Mouse (Mus musculus) layer of hippocampus, postnatal 25 days (tissue): ENCODE measurements around the gene Fap. TPM values are rescaled to one million over a fixed set of nuclear protein-coding genes. Genes with fewer than 3 reads are reported as not detected.

Experiments
- DNase-seq, 2 experiments: peaks; one replicate each; pipeline ENCODE4 v3.0.0; 2022; ENCODE audit warnings: mixed read lengths in 2 of 2, low spot score in 1 of 2; ENCODE audit errors: extremely low spot score in 1 of 2
- total RNA-seq, 2 experiments: library from RNA; stranded (reverse); gene quantifications; 2 replicates each; pipeline ENCODE4 v1.2.3; 2021

Fap gene
- total RNA-seq, 2 experiments from 2014 or later, result 0.70 to 0.96 TPM

DNA sequence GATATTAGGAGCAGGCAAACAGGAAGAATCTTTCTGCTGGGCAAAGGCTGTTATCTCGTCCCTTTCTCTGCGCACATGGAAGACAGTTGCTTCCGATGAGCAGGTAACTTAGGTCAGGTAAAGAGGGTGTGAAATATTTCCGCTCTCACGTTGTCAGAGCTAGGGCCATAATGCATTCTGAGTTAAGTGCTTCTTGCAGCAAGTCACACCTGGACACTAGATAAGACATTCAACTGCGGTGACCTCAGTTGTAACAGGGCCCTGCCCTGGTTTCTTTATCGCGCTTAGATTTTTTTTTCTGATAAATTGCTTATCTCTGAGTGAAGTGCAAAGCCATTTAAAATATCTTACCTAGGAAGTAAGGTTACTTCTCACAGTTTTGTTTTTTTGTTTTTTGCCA is 38.4 kb downstream of the Fap start:
- DNase-seq, result no peak

DNA sequence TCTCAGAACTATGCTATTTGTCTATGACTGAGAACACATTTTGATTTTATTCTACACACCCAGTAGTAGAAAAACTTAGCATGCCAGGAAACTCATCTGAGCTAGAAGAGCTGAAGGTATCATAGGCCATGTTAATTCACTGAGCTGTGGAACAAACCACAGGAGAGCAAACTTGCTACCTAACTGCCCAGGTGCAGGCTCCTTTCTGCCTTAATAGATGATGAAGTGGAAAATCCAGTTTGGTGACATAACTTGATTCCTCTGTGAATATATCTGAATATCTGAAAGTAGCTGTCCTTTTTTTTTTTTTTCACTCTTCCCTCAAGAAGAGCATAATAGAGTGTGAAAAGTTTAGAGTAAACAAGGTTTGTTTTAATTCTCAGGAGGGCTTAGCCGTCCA is 42.8 kb downstream of the Fap start:
- DNase-seq, result no peak

DNA sequence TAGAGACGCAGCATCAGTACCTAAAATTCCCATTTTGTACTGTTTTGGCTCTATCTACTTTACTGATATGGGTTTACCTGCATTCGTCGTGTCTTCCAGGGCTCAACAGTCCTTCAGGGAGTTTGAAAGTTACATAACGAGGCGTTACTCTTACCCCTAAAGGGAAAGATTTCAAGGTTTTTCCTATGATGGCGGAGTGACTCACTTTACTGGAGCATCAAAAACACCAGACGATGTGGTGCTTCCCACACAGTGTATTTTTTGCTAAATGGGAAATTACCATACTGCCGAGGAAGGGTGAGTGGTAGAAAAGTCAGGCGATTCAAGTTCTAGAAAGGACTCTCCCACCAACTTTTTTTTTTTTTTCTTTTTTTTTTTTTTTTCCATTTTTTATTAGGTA is 47.5 kb downstream of the Fap start:
- DNase-seq, result no peak

DNA sequence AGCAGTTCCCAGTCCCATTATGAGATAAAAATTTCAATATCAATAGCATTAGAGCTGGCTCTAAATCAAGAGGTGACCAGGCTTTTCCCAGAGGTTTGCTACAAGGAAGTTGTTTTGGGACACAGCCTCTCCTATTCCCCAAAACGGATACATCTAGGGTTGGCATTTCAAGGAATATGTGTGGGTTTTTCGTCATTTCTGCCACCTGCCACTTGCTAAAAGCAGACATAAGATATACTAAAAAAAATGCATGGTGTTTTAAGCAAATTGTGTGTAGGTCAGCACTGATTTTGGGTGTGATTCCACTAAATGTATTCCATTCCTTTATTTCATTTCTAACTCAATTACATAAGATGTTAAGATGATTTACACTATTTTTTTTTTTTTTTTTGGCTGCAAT is 56.1 kb downstream of the Fap start:
- no peak for DNase-seq

DNA sequence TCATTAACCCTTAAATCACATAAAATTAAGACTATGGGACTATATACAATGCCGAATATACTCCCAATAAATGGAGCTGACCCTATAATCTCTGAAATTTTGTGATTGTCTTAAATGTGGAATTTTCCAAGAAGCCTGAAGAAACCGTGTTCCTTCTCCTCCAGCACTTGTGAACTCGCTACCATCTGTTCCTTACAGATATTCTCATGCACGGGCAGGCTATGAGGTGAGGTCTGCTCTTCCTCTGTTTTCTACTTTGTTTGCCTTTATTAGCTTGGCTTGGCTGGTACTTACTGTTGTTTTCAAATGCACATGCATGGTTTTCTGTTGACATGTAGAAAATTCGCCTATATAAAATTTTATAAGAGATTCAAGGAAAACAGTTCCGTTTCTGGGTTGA is 59.4 kb downstream of the Fap start:
- no peak for DNase-seq

DNA sequence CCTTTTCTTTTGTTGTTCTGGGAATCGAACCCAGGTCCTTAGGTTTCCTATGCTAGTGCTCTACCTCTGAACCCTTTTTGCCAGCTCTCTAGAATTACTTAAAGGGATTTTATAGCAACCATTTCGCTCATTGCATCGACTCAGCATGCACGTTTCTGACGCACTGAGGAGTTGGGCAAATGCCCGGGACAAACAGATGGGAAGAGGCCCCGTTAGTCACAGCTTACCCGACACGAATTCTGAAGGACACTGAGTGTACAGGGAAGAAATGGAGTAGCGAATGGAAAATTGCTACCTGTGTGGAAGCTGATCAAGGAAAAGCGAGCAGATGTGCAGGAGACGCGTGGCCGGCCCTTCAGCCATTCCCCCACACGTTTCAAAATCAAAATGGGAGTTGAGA is 60.4 kb downstream of the Fap start:
- peak in 1 of 2 experiments; percentile 49 for DNase-seq

DNA sequence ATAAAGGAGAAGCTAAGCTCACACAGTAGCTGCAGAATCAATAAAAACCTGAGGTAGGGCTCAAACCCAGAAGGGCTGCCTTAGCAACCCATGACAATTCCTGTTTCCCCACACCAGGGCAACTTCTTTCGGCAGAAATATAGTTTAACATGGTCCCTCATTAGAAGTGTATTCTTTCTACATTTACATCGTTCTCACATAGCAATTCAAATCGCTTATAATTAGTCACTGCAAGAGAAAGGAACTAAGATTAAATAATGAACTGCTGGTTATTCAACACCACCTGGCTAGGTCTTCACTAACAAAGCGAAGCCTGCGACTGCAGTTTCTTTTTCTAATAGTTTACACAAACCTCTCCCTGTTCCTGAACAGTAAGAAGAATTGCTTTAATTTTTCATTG is 66.7 kb downstream of the Fap start:
- no peak for DNase-seq

DNA sequence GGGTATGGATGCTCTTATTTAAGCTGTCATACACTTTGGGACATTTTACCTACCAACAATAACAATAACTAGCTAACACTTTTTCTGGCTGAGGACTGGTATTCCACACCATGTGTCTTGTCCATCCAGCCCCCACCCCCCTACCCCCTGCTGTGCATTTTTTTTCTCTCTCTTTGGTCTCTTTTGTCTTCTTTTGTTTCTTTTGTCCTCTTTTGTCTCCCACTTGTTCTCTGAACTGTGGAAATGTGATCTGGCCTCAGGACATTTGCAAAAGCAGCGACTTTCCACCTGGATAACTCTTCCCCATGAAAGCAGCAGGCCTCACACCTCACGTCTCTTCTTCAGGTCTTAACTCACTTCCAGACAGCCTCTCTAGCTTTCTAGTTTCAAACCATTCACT is 67.4 kb downstream of the Fap start:
- DNase-seq, result no peak

DNA sequence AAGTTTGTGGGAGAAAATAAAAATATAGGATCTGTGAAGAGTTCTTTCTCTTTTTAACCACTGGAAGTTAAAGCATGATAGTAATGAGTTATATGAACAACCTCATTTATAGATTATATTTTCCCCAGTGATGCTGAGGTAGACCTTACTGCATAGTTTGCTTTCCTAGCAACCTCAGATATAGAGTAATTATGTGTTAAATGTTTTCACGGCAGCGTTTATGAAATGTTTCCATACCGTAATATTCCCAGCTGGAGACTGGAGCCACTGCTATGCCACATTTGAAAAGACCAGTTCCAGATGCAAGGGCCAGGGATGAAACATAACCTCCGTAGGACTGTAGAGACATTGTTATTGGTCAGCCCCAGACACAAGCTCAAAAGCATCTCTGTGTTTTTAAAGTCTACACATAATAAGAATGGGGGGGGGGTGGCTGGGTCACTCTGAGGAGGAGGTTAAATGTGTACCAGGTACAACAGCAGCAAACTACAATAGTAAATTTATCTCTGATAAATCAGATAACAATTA is 69.5 kb downstream of the Fap start:
- no peak for DNase-seq

DNA sequence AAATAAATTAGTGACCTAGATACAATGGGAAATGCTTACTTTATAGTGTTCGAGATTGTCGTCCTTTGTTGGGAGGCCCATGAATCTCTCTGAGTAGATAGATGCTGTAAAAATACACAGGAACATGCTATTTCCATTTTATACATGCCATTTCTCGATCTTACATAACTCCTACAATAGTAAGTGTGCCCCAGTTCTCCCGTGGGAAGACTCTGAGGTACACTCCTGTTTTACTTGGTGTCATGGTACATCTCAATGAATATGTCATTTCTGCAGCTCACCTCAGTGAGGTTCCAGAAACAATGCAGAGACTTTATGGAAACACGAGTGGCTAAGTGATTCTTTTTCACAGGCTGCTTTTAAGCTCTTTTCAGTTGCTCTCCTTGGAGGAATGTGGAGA is 70.5 kb downstream of the Fap start:
- no peak for DNase-seq

DNA sequence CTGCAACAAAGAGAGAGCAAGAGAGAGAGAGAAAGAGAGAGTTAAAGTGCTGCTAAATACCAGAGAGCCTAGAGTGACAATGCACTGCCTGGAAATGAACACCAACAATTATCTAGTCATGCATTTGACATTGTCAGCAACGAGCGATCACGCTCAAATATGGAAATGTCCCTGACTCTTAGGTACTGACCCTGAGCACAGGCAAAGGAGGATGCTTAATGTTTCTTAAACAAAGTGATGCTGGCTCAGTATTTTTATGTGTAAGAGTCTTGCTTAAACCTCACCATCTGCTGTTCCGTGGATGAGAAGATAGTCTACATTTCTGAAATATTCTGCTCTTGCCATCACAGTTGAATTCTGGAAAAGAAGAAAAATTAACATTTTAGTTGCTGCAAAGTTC is 71.4 kb downstream of the Fap start:
- no peak for DNase-seq

DNA sequence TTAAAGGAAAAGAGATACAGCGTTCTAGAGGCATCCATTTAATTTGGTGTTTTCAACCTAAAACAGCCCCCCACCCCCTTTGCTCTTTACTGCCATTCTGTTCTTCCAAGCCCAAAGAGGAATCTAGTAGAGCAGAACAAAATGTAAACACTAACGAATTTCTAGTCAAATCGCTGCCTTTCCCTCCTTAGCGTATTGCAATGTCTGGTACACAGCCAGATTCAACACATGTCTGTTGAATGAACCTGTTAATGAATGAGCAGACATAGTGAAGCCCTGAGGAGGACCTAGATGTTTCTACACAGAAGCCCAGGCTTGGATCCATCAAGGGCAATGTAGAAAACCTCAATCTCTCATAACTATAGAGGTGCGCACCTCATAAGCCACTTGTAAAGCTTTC is 75.1 kb downstream of the Fap start:
- no peak for DNase-seq

DNA sequence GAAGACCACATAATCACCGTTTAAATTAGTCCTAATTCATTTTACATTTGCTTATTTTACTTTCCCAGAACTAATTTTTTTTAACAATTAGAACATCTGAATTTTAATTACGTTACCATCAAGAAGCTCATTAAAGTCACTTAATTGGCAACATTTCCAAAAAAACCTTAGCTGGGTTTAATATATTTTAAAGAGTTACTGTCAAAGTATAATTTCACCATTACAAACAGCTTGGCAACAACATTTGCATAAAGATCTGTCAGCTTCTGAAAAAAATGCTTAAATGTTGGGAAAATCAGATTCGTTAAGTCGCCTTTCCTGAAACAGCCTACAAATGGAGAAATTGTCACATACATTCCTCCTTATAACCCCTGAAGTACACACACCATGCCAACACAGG is 75.8 kb downstream of the Fap start:
- DNase-seq, result no peak

DNA sequence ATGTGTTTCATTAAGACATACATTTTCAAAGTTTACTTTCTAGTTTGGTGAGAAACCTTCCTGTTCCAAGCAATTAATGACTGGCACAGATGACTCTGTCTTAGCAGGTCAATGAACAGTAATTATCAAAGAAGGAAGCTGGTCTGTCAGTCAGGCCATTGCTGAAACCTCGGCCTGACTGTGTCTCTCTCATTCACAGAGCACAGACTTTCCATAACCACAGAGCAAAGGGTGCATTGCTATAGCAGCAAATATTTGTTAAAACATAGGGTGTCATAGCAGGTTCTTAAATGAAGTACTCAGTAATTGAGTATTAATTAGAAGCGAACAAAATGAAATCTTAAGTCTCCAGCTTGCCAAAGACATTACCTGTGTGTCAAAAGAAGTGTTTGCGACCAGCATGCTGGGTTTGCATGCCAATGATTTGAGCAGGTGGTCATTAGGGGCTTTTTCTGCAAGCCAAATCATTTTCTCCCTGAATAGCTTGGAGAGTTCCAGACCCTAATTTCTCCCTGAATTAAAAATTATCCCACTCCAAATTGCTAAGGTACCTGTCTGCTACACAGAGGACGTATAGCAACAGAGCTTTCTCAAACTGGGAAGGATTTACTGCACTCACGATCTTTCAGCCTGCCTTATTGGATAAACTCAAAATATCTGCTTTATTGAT is 76.4 kb downstream of the Fap start:
- no peak for DNase-seq

DNA sequence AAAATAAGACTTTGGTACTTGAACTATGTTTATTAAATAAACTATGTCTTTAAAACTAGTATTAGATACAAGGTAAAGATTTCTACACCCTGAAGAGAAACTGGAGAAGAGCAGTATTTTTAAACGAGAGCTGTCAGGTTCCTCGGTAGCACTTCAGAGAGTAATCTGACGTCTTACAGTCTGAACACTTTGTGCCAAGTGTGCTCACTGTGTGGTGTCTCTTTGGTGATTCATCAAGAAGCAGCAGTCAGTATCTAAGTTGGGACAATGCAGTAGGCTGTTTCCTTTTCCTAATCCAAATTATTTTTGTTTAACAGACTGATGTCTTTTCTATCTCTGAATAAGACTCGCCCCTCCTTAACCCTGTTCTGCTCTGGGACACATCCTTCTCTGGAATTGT is 78.5 kb downstream of the Fap start:
- no peak for DNase-seq

DNA sequence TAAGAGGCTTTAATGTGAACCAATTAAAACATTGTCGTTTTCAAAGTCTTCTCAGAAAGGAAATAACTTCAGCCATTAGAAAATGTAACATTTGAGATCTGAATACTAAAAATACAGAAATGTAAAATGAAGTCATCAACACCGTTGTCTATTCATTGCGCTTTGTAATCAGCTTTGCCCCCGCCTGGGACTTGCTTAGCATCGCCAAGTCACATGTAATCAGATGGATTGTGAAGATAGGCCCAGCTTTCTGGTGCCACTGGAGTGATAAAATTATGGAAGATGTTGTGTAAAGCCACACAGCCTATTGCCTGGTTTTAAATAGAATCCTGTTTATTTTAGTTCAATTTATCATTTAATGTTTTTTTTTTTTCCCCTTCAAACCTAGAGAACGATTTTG is 84.0 kb downstream of the Fap start:
- no peak for DNase-seq

DNA sequence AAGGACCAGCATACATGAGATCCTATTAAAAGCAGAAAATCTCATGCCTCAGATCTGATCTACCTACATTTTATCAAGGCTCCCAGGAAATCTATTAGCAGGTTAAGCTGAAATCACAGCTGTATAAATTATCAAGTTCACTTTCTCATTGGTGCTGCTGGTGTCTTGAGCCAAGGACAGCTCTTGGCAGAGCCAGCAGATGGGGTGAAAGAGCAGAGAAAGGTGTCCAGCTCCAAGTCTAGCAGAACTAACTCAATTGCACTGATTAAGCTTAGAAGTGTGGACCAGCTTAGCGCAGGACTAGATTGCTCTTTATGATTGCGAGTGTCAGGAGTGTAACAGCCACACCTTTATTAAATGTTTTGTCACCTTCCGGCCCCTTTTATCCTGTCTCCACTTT is 89.0 kb downstream of the Fap start:
- no peak for DNase-seq

DNA sequence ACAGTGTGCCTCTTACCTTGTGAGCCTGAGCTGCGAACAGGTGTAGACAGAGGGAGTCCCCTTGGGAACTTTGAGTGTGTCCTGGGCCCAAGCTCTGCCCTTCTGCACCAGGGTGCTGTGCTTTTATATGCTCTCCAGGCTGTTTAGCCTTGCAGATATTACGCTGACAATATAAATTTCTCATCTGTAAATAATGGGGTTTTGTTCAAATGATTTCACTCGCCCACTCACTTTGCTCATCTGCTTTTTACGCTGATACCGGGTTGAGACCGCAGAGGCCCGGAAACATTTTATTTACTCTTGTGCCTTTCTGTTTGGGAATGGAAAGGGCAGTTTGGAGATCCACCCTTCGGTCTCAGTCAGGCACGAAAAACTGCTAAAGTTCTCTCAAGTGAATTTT is 90.3 kb downstream of the Fap start, which contains the start of gene Gcg:
Gcg (minus strand) TSS at position 101 of the 400 bp plus-strand sequence.
- no peak for DNase-seq

DNA sequence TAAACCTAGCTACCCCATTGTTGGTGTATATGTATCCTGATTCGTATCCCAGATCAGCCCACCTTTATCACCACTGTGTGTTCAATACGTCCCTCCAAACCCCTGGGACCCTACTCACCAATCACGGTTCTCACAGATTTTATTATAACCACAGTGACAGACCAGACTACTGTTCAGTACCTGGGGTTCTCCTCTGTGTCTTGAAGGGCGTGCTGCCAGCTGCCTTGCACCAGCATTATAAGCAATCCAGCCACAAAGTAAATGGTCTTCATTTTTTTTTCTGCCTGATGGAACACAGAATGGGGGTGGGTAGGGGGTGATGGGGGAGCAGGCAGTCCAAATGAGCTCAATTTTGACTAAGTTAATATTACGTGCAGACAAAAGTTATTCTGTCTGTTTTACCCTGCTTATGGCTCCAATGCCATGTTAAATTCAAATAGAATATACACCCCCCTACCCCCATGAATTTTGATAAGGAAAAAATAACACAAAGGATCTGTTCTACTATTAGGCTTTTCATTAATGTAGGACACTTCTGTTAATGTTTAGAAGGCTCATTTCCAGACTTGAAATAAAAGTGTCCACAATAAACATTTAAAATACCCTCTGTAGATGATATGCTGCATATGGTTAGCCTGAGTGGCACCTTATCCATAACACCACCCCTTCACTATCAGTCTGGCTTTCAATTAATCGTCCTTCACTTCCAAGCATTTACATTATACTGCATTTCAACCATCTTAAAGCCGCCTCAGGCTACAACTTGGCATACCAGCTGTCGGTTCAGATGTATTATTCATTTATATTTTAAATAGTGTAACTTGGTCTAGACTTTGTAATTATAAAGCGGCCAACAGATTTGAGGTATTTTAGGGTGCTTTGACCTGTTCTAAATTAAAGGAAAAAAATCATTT is 93.3 kb downstream of the Fap start:
- no peak for DNase-seq

DNA sequence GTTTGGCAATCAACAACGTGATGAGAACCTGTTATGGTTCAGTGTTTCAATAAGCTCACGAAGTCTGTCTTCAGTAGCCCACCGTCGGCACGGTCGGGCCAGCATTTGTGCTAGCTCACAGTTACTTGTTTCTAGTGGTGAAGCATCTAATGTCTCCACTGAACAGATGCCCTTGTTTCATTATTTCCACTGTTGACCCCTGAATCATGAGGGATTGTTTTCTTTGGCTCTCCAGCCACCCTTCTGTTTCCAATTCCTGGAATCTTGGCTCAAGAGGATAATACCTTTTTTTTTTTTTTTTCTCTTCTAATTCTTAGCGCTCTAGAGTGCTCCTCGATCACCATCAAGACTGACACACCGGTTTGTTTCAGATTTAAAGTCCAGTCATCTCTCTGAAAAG is 104.3 kb downstream of the Fap start:
- no peak for DNase-seq

DNA sequence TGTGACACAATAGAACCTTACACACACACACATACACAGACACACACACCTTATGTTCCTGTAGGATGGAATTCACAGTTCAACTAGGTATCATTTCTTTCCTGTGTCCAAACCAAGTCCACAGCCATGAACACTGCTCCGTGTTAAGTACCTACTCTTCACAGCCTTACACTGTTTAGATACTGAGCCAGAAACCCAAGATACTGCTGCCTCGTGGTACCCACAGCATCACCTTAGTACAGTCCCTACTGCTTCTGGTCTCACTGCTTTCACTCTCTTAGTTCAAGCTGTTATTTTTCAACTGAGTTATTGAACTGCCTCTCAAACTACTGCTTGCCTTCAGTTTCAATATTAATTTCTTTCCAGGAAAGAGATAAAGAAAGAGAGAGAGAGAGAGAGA is 110.6 kb downstream of the Fap start:
- DNase-seq, result no peak

DNA sequence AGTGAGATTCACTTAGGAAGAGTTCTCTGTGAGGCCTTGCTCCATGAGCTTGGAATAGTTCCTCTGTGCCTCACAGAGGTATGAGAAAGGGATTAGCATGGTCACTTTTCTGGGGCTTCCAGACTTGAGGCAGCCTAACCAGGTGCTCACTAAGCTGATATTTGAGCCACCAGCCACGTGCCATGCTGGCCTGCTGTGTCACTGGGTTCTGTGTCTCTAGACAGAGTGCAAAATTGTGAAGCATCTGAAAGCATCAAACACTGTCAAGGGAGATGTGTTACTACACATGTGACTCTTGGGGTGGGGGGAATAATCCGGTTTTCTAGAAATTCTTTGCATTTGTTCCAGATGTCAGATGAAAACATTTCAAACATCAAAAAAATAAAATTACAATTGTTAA is 111.7 kb downstream of the Fap start:
- DNase-seq, result no peak
